Comparison of ENCODE assay signal across 28 mouse cellular contexts in the genomic region with DNA sequence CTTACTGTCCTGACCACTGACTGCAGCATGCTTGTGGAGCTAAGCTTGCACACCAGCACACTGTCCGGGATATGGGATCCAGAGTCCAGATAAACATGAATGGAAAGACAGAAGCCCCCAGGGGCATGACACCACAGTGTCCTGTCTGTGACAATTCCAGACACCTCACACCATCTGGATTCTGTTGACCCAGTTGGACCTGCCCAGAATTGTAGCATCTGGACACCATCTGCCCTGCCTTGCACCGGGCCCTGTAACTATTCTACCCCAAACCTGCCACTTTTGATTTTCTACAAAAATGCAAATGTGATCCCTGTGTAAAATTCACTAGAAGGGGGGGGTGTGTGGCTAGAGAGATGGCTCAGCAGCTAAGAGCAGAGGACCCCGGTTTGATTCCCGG.
DNase-seq lines count a peak whose midpoint lies in the region; ATAC-seq lines count a peak whose summit lies in the region.
"Had no signal": no experiment of that assay in that cellular context is flagged by ENCODE, and none has a peak within 500 bp of the region (broad histone marks: within the 10 kb centered on the region; RNA-seq: fewer than 3 reads in every experiment).

No protein-coding gene starts in this region.

- H3K4me1 ChIP-seq in embryonic facial prominence, embryonic 10.5 days, result peaks cover 12% of the 10 kb centered on the region; the same call in 1 of the 2 replicates
- H3K4me1 ChIP-seq: embryonic facial prominence, embryonic 12.5 days; heart, embryonic 12.5 days had no signal

- H3K27ac ChIP-seq in embryonic facial prominence, embryonic 10.5 days (replicated peaks), result no peak overlapping the region
- H3K27ac ChIP-seq: embryonic facial prominence, embryonic 12.5 days; forebrain, embryonic 12.5 days; forebrain, embryonic 15.5 days; gastrocnemius, adult 2 months; heart, embryonic 15.5 days; hindbrain, embryonic 15.5 days had no signal

- H3K36me3 ChIP-seq in embryonic facial prominence, embryonic 10.5 days (replicated peaks), result no peaks in the 10 kb centered on the region
- H3K36me3 ChIP-seq: embryonic facial prominence, embryonic 12.5 days; forebrain, embryonic 12.5 days; forebrain, embryonic 15.5 days; G1E; heart, embryonic 12.5 days; heart, embryonic 15.5 days; hindbrain, embryonic 15.5 days had no signal

- 56% methylated on average over 4 of the region's 4 CpGs for WGBS in embryonic facial prominence, embryonic 10.5 days

- no peaks in the 10 kb centered on the region for H3K9me3 ChIP-seq in embryonic facial prominence, embryonic 10.5 days
- H3K9me3 ChIP-seq: embryonic facial prominence, embryonic 12.5 days; forebrain, embryonic 12.5 days; forebrain, embryonic 15.5 days; G1E; heart, embryonic 15.5 days; hindbrain, embryonic 15.5 days had no signal

- H3K27me3 ChIP-seq in embryonic facial prominence, embryonic 10.5 days (replicated peaks; ENCODE audit: low read depth, poor library complexity, severe bottlenecking), result no peaks in the 10 kb centered on the region
- H3K27me3 ChIP-seq: CH12.LX; embryonic facial prominence, embryonic 12.5 days; forebrain, embryonic 12.5 days; forebrain, embryonic 15.5 days; heart, embryonic 12.5 days; heart, embryonic 15.5 days; hindbrain, embryonic 15.5 days had no signal

- DNase-seq in embryo, embryonic 11 days, result peak; percentile 37
- no peak for DNase-seq in embryo, embryonic 9.5 days (ENCODE audit: extremely low spot score)
- DNase-seq in embryonic facial prominence, embryonic 10.5 days (ENCODE audit: low spot score), result peak; percentile 49
- DNase-seq in forelimb bud, embryonic 11.5 days (ENCODE audit: low read depth, low spot score), result peak; percentile 59
- no peak for DNase-seq in gastrocnemius, adult 8-10 months (ENCODE audit: low spot score in 2 of 2)
- DNase-seq in thymus, postnatal 25 days, result no peak
- DNase-seq: adrenal gland, adult 2 months; adrenal gland, postnatal 14 days; B cell, adult 2 months; cerebellum, adult 11 months; cerebellum, adult 2 months; cerebellum, adult 9-11 months; cerebellum, postnatal 25 days; gastrocnemius, adult 2 months; gastrocnemius, postnatal 25 days; heart, adult 18-20 months; heart, postnatal 36 days had no signal

- no peak for ATAC-seq in frontal cortex, adult (ENCODE audit: low TSS enrichment)
- ATAC-seq: forebrain, embryonic 15.5 days; intestine, postnatal 0 days had no signal

- no peak overlapping the region for H3K4me3 ChIP-seq in embryonic facial prominence, embryonic 10.5 days
- H3K4me3 ChIP-seq: embryonic facial prominence, embryonic 12.5 days; erythroblast, embryonic 14.5 days; forebrain, embryonic 12.5 days; forebrain, embryonic 15.5 days; gastrocnemius, adult 2 months; heart, embryonic 12.5 days; heart, embryonic 15.5 days; hindbrain, embryonic 15.5 days had no signal

Comparison
In these comparisons a context has a peak if more than half of its experiments do, and no peak if none do; other contexts are left out.
1. DNase-seq: peak in embryo, embryonic 11 days (single experiment), embryonic facial prominence, embryonic 10.5 days (single experiment) and forelimb bud, embryonic 11.5 days (single experiment); none in embryo, embryonic 9.5 days (single experiment), gastrocnemius, adult 8-10 months (0 of 2) and thymus, postnatal 25 days (single experiment).